Mouse (Mus musculus): ENCODE results near the gene Ints1.

DNA sequence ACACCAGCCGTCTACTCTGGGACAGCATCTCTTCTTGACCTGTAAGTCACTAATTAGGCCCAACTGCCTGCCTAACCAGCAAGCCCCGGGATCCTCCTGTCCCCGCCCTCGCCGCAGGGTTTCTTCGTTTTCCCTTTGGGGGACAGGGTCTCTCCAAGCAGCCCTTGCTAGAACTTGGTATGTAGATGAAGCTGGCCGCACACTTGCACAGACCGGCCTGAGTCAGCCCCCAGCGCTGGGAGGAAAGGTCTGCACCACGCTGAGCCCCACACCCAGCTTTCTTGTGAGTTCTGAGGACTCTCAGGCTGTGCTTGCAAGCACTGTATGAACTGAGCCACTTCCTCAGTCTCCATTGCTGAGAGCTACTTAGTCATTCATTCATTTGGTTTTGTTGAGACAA is 49.1 kb upstream of the Ints1 start:
- no peak for TF ChIP-seq CTCF (IDR thresholded peaks at IDR 0.05; ENCODE audit: low read depth, low read length)
- no peak for TF ChIP-seq POLR2A (IDR thresholded peaks at IDR 0.05; ENCODE audit: borderline replicate concordance, low read depth, low read length)

Data from bone marrow macrophage, adult 2 months (primary cell).